14 mouse cellular contexts compared by ENCODE assay signal in the genomic region with DNA sequence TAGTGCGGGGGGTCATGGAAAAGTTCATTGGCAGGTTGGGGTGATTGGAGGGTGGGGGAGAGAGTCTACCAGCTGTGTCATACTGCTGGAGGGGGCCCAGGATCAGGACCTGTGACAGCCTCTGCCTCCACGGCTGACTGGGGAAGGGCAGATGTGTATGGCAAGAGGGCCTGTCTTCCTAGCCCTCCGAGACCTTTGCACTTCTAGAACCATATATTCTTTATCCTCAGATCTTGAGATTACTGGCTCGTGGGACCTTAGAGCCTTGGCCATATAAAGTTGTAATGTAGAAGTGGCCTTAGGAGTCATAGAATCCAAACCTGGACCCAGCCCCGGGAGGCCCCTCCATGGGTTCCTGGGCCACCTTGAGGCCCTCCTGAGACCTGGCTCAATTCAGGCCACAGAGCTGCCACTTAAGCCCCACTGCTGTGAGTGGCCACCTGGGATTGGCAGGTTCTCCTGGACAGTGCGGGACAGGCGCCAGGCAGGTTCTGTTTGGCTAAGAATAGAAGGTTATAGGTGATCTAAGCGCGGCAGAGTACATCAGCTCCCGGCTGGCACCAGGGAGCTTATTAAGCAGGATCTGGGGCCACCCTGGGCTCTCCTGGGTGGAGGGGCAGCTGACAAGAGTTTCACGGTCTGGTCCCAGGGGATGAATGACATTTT. TPM values are rescaled to one million over a fixed set of nuclear protein-coding genes. Genes with fewer than 3 reads are reported as not detected.
DNase-seq lines count a peak whose midpoint lies in the region; ATAC-seq and TF ChIP-seq lines count a peak whose summit lies in the region.
"Had no signal": no experiment of that assay in that cellular context is flagged by ENCODE, and none has a peak within 500 bp of the region (broad histone marks: within the 10 kb centered on the region; RNA-seq: fewer than 3 reads in every experiment).

No protein-coding gene starts in this region.

- WGBS in lung, adult 2 months: 76% methylated on average over 11 of the region's 11 CpGs
- 57% methylated on average over 11 of the region's 11 CpGs for WGBS in heart, embryonic 13.5 days
- 70% methylated on average over 11 of the region's 11 CpGs for WGBS in stomach, embryonic 16.5 days

- TF ChIP-seq POLR2A in lung, adult 2 months (IDR thresholded peaks at IDR 0.05; ENCODE audit: borderline replicate concordance, extremely low read depth, low read depth, low read length): no peak

- DNase-seq in cerebellum, adult 11-12 months: peak; percentile 80
- DNase-seq in cerebellum, postnatal 10 days: no peak
- peak; percentile 41 for DNase-seq in lung, adult 2 months
- DNase-seq in lung, postnatal 25 days (ENCODE audit: low spot score): no peak
- DNase-seq in frontal cortex, postnatal 25 days (ENCODE audit: low spot score in 2 of 2): no peak
- no peak for DNase-seq in retina, embryonic 14.5 days (ENCODE audit: low spot score)
- DNase-seq: adrenal gland, postnatal 10 days had no signal

- peak overlapping the region; percentile 7; the same call in 1 of the 2 replicates for H3K4me2 ChIP-seq in heart, embryonic 13.5 days
- no peak overlapping the region for H3K4me2 ChIP-seq in stomach, embryonic 16.5 days (ENCODE audit: low read depth, low read length)
- H3K4me2 ChIP-seq: embryonic facial prominence, embryonic 13.5 days; forebrain, embryonic 15.5 days; midbrain, embryonic 15.5 days; neural tube, embryonic 12.5 days had no signal

- H3K27ac ChIP-seq in heart, embryonic 13.5 days (replicated peaks): peak overlapping the region; percentile 44
- H3K27ac ChIP-seq in stomach, embryonic 16.5 days (ENCODE audit: low read length): no peak overlapping the region
- H3K27ac ChIP-seq: embryonic facial prominence, embryonic 13.5 days; forebrain, embryonic 15.5 days; macrophage; midbrain, embryonic 15.5 days had no signal

- no peaks in the 10 kb centered on the region for H3K27me3 ChIP-seq in heart, embryonic 13.5 days (replicated peaks)
- H3K27me3 ChIP-seq in stomach, embryonic 16.5 days (ENCODE audit: control insufficient read depth, insufficient read depth, low read length): no peaks in the 10 kb centered on the region
- H3K27me3 ChIP-seq: embryonic facial prominence, embryonic 13.5 days; forebrain, embryonic 15.5 days; midbrain, embryonic 15.5 days; neural tube, embryonic 12.5 days had no signal

- peak overlapping the region; percentile 40; the same call in 1 of the 2 replicates for H3K9ac ChIP-seq in heart, embryonic 13.5 days
- no peak overlapping the region for H3K9ac ChIP-seq in stomach, embryonic 16.5 days (ENCODE audit: low read length)
- H3K9ac ChIP-seq: embryonic facial prominence, embryonic 13.5 days; forebrain, embryonic 15.5 days; midbrain, embryonic 15.5 days; neural tube, embryonic 12.5 days had no signal

- H3K36me3 ChIP-seq in heart, embryonic 13.5 days: peaks cover 31% of the 10 kb centered on the region
- H3K36me3 ChIP-seq in stomach, embryonic 16.5 days (ENCODE audit: control insufficient read depth, insufficient read depth, low read length): no peaks in the 10 kb centered on the region
- H3K36me3 ChIP-seq: embryonic facial prominence, embryonic 13.5 days had no signal

- no peaks in the 10 kb centered on the region for H3K9me3 ChIP-seq in heart, embryonic 13.5 days
- H3K9me3 ChIP-seq in stomach, embryonic 16.5 days (replicated peaks; ENCODE audit: control insufficient read depth, low read length): no peaks in the 10 kb centered on the region
- H3K9me3 ChIP-seq: embryonic facial prominence, embryonic 13.5 days; forebrain, embryonic 15.5 days; midbrain, embryonic 15.5 days; neural tube, embryonic 12.5 days had no signal

- no peak for ATAC-seq in heart, embryonic 13.5 days (ENCODE audit: extremely low read depth, insufficient number of reproducible peaks, low FRiP score, low TSS enrichment)
- ATAC-seq in stomach, embryonic 16.5 days (ENCODE audit: insufficient read depth, low FRiP score): 0 out of 2 replicates have a peak, but pooled peaks have one; percentile 17
- ATAC-seq: midbrain, embryonic 15.5 days had no signal

- TF ChIP-seq CTCF in lung, adult 2 months (IDR thresholded peaks at IDR 0.05; ENCODE audit: insufficient read depth, low read length): no peak

- 0 out of 2 replicates have a peak, but pooled peaks cover 4% of the 10 kb centered on the region for H3K4me1 ChIP-seq in lung, adult 2 months (ENCODE audit: control insufficient read depth, insufficient read depth, low read length)
- H3K4me1 ChIP-seq in heart, embryonic 13.5 days: peaks cover 56% of the 10 kb centered on the region
- H3K4me1 ChIP-seq in stomach, embryonic 16.5 days (ENCODE audit: control insufficient read depth, insufficient read depth, low read length): peaks cover 25% of the 10 kb centered on the region

- H3K4me3 ChIP-seq in lung, adult 2 months (replicated peaks; ENCODE audit: extremely low read depth, low read depth, low read length): no peak overlapping the region
- no peak overlapping the region for H3K4me3 ChIP-seq in heart, embryonic 13.5 days
- H3K4me3 ChIP-seq in stomach, embryonic 16.5 days (replicated peaks; ENCODE audit: low read length): no peak overlapping the region
- H3K4me3 ChIP-seq: embryonic facial prominence, embryonic 13.5 days; forebrain, embryonic 15.5 days; midbrain, embryonic 15.5 days; neural tube, embryonic 12.5 days had no signal

RNA-seq across cellular contexts. Expression of gene Gdpd5, which starts 15.9 kb away (rescaled TPM):
- polyA plus RNA-seq in lung, adult 2 months (2012; rRNA removed): 26.5 and 27.2 TPM in 2 replicates
- polyA plus RNA-seq in heart, embryonic 13.5 days (2015; fragmentation: Nextera tagmentation; extraction: Ambion mirVana): 25.3 and 25.4 TPM in 2 replicates
- 17.1 and 19.6 TPM in 2 replicates for polyA plus RNA-seq in stomach, embryonic 16.5 days (2015; fragmentation: Nextera tagmentation; extraction: Ambion mirVana)

RNA-seq across cellular contexts. Expression of gene Serpinh1, which starts 44.1 kb away (rescaled TPM):
- 364 and 388 TPM in 2 replicates for polyA plus RNA-seq in lung, adult 2 months (2012; rRNA removed)
- polyA plus RNA-seq in heart, embryonic 13.5 days (2015; fragmentation: Nextera tagmentation; extraction: Ambion mirVana): 1,205 and 1,287 TPM in 2 replicates
- polyA plus RNA-seq in stomach, embryonic 16.5 days (2015; fragmentation: Nextera tagmentation; extraction: Ambion mirVana): 1,327 and 1,379 TPM in 2 replicates

Comparison
In these comparisons a context has a peak if more than half of its experiments do, and no peak if none do; other contexts are left out.
1. DNase-seq: peak in cerebellum, adult 11-12 months (single experiment) and lung, adult 2 months (single experiment); none in cerebellum, postnatal 10 days (0 of 2), lung, postnatal 25 days (single experiment), frontal cortex, postnatal 25 days (0 of 2) and retina, embryonic 14.5 days (single experiment).